Mouse (Mus musculus): ENCODE measurements around the gene Slc25a22.
A peak's percentile ranks its signal among the peaks of the same experiment; 100 is the strongest.

GRCm38 (mm10) chr7:141467230-141468030, 29.7 kb upstream of the Slc25a22 start, which contains the start of gene Cd151:
- TF ChIP-seq CTCF (IDR thresholded peaks at IDR 0.05; ENCODE audit: borderline replicate concordance, extremely low read depth, insufficient read depth, insufficient read length) (no peak), POLR2A (IDR thresholded peaks at IDR 0.05; ENCODE audit: borderline replicate concordance, extremely low read depth, insufficient read depth, insufficient read length, poor library complexity, severe bottlenecking) (peak; percentile 21; the same call in 1 of the 2 replicates)
